ENCODE assay signal across 8 mouse cellular contexts in genomic region chr12:105962103-105963011, GRCm38 (mm10). TPM values are rescaled to one million over a fixed set of nuclear protein-coding genes. Genes with fewer than 3 reads are reported as not detected.
DNase-seq lines count a peak whose midpoint lies in the region; ATAC-seq and TF ChIP-seq lines count a peak whose summit lies in the region.

No protein-coding gene starts in this region.

- DNase-seq in CD4-positive helper T cell, adult 2 months (ENCODE audit: low read depth, low spot score), result peak; percentile 87
- DNase-seq in brain, embryonic 14.5 days (ENCODE audit: low read depth), result peak; percentile 96
- DNase-seq in midbrain, postnatal 0 days (ENCODE audit: low spot score), result peak; percentile 92
- DNase-seq in spleen, postnatal 10 days (ENCODE audit: low spot score in 2 of 2), result peak; percentile 83 to 86

- peak overlapping the region; percentile 97 for H3K4me2 ChIP-seq in heart, embryonic 11.5 days
- peak overlapping the region; percentile 97 for H3K4me2 ChIP-seq in kidney, embryonic 15.5 days
- H3K4me2 ChIP-seq in limb, embryonic 15.5 days, result peak overlapping the region; percentile 96
- H3K4me2 ChIP-seq in midbrain, postnatal 0 days (ENCODE audit: low read depth, low read length, poor library complexity, severe bottlenecking), result peak overlapping the region; percentile 85

- peak overlapping the region; percentile 62 for H3K9ac ChIP-seq in heart, embryonic 11.5 days (ENCODE audit: low read depth, low read length)
- peak overlapping the region; percentile 49 for H3K9ac ChIP-seq in kidney, embryonic 15.5 days
- peak overlapping the region; percentile 37 for H3K9ac ChIP-seq in limb, embryonic 15.5 days
- 0 out of 2 replicates have a peak overlapping the region, but pooled peaks have one; percentile 33 for H3K9ac ChIP-seq in midbrain, postnatal 0 days (replicated peaks; ENCODE audit: low read length, poor library complexity, severe bottlenecking)

- peak; percentile 93 for ATAC-seq in erythroblast, adult 5-6 weeks (replicated peaks; ENCODE audit: low FRiP score, poor library complexity, severe bottlenecking)
- ATAC-seq in heart, embryonic 11.5 days (replicated peaks; ENCODE audit: insufficient number of reproducible peaks, low FRiP score, low TSS enrichment), result peak; percentile 77
- peak; percentile 94 for ATAC-seq in kidney, embryonic 15.5 days (replicated peaks; ENCODE audit: low FRiP score)
- ATAC-seq in limb, embryonic 15.5 days (ENCODE audit: insufficient number of reproducible peaks, low FRiP score, low TSS enrichment, low read depth), result peak; percentile 78
- peak; percentile 91 for ATAC-seq in midbrain, postnatal 0 days (ENCODE audit: low FRiP score)

- H3K27ac ChIP-seq in heart, embryonic 11.5 days (ENCODE audit: low read depth, low read length), result no peak overlapping the region
- no peak overlapping the region for H3K27ac ChIP-seq in kidney, embryonic 15.5 days
- no peak overlapping the region for H3K27ac ChIP-seq in limb, embryonic 15.5 days
- H3K27ac ChIP-seq in midbrain, postnatal 0 days (ENCODE audit: low read depth, low read length), result no peak overlapping the region

- H3K9me3 ChIP-seq in heart, embryonic 11.5 days (replicated peaks; ENCODE audit: control insufficient read depth, low read length), result no peaks in the 10 kb centered on the region
- no peaks in the 10 kb centered on the region for H3K9me3 ChIP-seq in kidney, embryonic 15.5 days (replicated peaks)
- H3K9me3 ChIP-seq in limb, embryonic 15.5 days, result no peaks in the 10 kb centered on the region
- no peaks in the 10 kb centered on the region for H3K9me3 ChIP-seq in midbrain, postnatal 0 days (ENCODE audit: low read length)

- peak; percentile 99 for TF ChIP-seq CTCF in brain, embryonic 14.5 days (IDR thresholded peaks at IDR 0.05; ENCODE audit: borderline replicate concordance, extremely low read depth, insufficient read depth, insufficient read length)
- TF ChIP-seq CTCF in midbrain, postnatal 0 days (IDR thresholded peaks at IDR 0.05), result peak; percentile 97

- H3K36me3 ChIP-seq in heart, embryonic 11.5 days (ENCODE audit: control insufficient read depth, insufficient read depth, low read length), result no peaks in the 10 kb centered on the region
- H3K36me3 ChIP-seq in kidney, embryonic 15.5 days, result no peaks in the 10 kb centered on the region
- no peaks in the 10 kb centered on the region for H3K36me3 ChIP-seq in limb, embryonic 15.5 days
- H3K36me3 ChIP-seq in midbrain, postnatal 0 days (ENCODE audit: insufficient read depth, low read length), result no peaks in the 10 kb centered on the region

- 2% methylated on average over 37 of the region's 37 CpGs for WGBS in heart, embryonic 11.5 days (ENCODE audit: insufficient replicate concordance)
- under 1% methylated on average over 37 of the region's 37 CpGs for WGBS in kidney, embryonic 15.5 days
- WGBS in limb, embryonic 15.5 days, result under 1% methylated on average over 36 of the region's 37 CpGs
- 2% methylated on average over 36 of the region's 37 CpGs for WGBS in midbrain, postnatal 0 days

- no peak for TF ChIP-seq POLR2A in brain, embryonic 14.5 days (IDR thresholded peaks at IDR 0.05; ENCODE audit: borderline replicate concordance, extremely low read depth, insufficient read depth, insufficient read length, poor library complexity, severe bottlenecking)

- peaks cover 21% of the 10 kb centered on the region for H3K27me3 ChIP-seq in heart, embryonic 11.5 days (ENCODE audit: control insufficient read depth, insufficient read depth, low read length)
- H3K27me3 ChIP-seq in kidney, embryonic 15.5 days, result peaks cover 71% of the 10 kb centered on the region
- peaks cover 41% of the 10 kb centered on the region for H3K27me3 ChIP-seq in limb, embryonic 15.5 days
- no peaks in the 10 kb centered on the region for H3K27me3 ChIP-seq in midbrain, postnatal 0 days (ENCODE audit: insufficient read depth, low read length)

- H3K4me3 ChIP-seq in heart, embryonic 11.5 days (ENCODE audit: low read depth, low read length), result peak overlapping the region; percentile 61
- H3K4me3 ChIP-seq in kidney, embryonic 15.5 days (replicated peaks), result peak overlapping the region; percentile 56
- peak overlapping the region; percentile 51 for H3K4me3 ChIP-seq in limb, embryonic 15.5 days
- H3K4me3 ChIP-seq in midbrain, postnatal 0 days (ENCODE audit: low read depth, low read length), result peak overlapping the region; percentile 36

- H3K4me1 ChIP-seq in heart, embryonic 11.5 days (ENCODE audit: control insufficient read depth, insufficient read depth, low read length), result peaks cover 8% of the 10 kb centered on the region; the same call in 1 of the 2 replicates
- peaks cover 26% of the 10 kb centered on the region for H3K4me1 ChIP-seq in kidney, embryonic 15.5 days
- peaks cover 26% of the 10 kb centered on the region for H3K4me1 ChIP-seq in limb, embryonic 15.5 days
- peaks cover 4% of the 10 kb centered on the region; the same call in 1 of the 2 replicates for H3K4me1 ChIP-seq in midbrain, postnatal 0 days (ENCODE audit: insufficient read depth, low read length)

RNA-seq across cellular contexts. Expression of gene Vrk1, which starts 47.7 kb away (rescaled TPM):
- 29.3 and 35.7 TPM in 2 replicates for polyA plus RNA-seq in brain, embryonic 14.5 days (2012; rRNA removed)
- 13.8 and 37.2 TPM in 2 replicates for total RNA-seq in erythroblast, adult 5-6 weeks (2015; ENCODE audit: low replicate concordance)
- 38.2 and 50.0 TPM in 2 replicates for total RNA-seq in erythroblast, adult 5-6 weeks (2017; ENCODE audit: low replicate concordance)
- polyA plus RNA-seq in heart, embryonic 11.5 days (2014; fragmentation: Nextera tagmentation; extraction: Ambion mirVana), result 49.8 and 52.4 TPM in 2 replicates
- 71.3 and 77.7 TPM in 2 replicates for polyA plus RNA-seq in kidney, embryonic 15.5 days (2015; fragmentation: Nextera tagmentation; extraction: Ambion mirVana)
- polyA plus RNA-seq in limb, embryonic 15.5 days (2015; fragmentation: Nextera tagmentation; extraction: Ambion mirVana), result 49.1 and 51.8 TPM in 2 replicates
- total RNA-seq in midbrain, postnatal 0 days (2014; rRNA removed), result 9.4 and 24.5 TPM in 2 replicates
- polyA plus RNA-seq in midbrain, postnatal 0 days (2015; fragmentation: Nextera tagmentation; extraction: Ambion mirVana), result 29.2 and 30.3 TPM in 2 replicates
